Mouse (Mus musculus) myocyte (in vitro differentiated cells): Measurements from ENCODE around the gene Hist1h4d. TPM values are rescaled to one million over a fixed set of nuclear protein-coding genes. Genes with fewer than 3 reads are reported as not detected.
"Not testable (repeated sequence)": the region's sequence is repeated elsewhere in the genome, so short reads cannot be mapped to it uniquely, and the experiment has no call there.

Experiments used
- H3K27me3 ChIP-seq: one replicate; pipeline ENCODE4 v1.6.1; 2011; ENCODE audit not compliant: control insufficient read depth, insufficient read depth, insufficient read length
- H3K36me3 ChIP-seq: one replicate; pipeline ENCODE4 v1.6.1; 2011; ENCODE audit not compliant: control insufficient read depth, insufficient read depth
- H3K4me2 ChIP-seq: one replicate; pipeline ENCODE4 v1.6.1; 2011; ENCODE audit warnings: low read depth, control low read depth
- H3K4me3 ChIP-seq: one replicate; pipeline ENCODE4 v1.5.1; 2011; ENCODE audit warnings: mild to moderate bottlenecking, control low read depth, moderate library complexity
- H3K79me2 ChIP-seq: one replicate; pipeline ENCODE4 v1.6.1; 2011; ENCODE audit not compliant: control insufficient read depth, insufficient read depth
- H3ac ChIP-seq: one replicate; pipeline ENCODE4 v1.6.1; 2011; ENCODE audit not compliant: control insufficient read depth, insufficient read length
- CEBPB ChIP-seq: IDR thresholded peaks from 2 replicates; pipeline ENCODE4 v1.6.1; 2011; ENCODE audit warnings: mild to moderate bottlenecking, moderate library complexity; ENCODE audit not compliant: poor library complexity, insufficient read depth, severe bottlenecking
- E2F4 ChIP-seq: IDR thresholded peaks from one replicate; pipeline ENCODE4 v1.6.1; 2011; ENCODE audit warnings: mild to moderate bottlenecking, control low read depth, moderate library complexity; ENCODE audit not compliant: insufficient read depth
- MAX ChIP-seq: IDR thresholded peaks from one replicate; pipeline ENCODE4 v1.6.1; 2011; ENCODE audit warnings: low read depth, mild to moderate bottlenecking, control low read depth
- MYOD1 ChIP-seq, 3 experiments: IDR thresholded peaks; one replicate each; pipeline ENCODE4 v1.6.1; 2011; ENCODE audit warnings: control low read depth in 2 of 3, low read depth in 2 of 3, mild to moderate bottlenecking in 2 of 3, moderate library complexity in 1 of 3; ENCODE audit not compliant: insufficient read length in 2 of 3, control insufficient read depth in 1 of 3
- MYOG ChIP-seq, 3 experiments: IDR thresholded peaks; one replicate each; pipeline ENCODE4 v1.6.1; 2011; ENCODE audit warnings: control low read depth in 2 of 3, low read depth in 2 of 3, mild to moderate bottlenecking in 2 of 3; ENCODE audit not compliant: insufficient read length in 2 of 3, control insufficient read depth in 1 of 3, insufficient read depth in 1 of 3
- POLR2A ChIP-seq: IDR thresholded peaks from one replicate; pipeline ENCODE4 v1.6.1; 2011; ENCODE audit warnings: low read depth, mild to moderate bottlenecking, control low read depth, moderate library complexity; ENCODE audit not compliant: insufficient read length
- POLR2AphosphoS2 ChIP-seq: IDR thresholded peaks from one replicate; pipeline ENCODE4 v1.6.1; 2011; ENCODE audit warnings: low read depth, control low read depth; ENCODE audit not compliant: insufficient read length
- REST ChIP-seq: IDR thresholded peaks from one replicate; pipeline ENCODE4 v1.6.1; 2011; ENCODE audit warnings: mild to moderate bottlenecking, control low read depth, moderate library complexity; ENCODE audit not compliant: insufficient read depth, insufficient read length
- SRF ChIP-seq: IDR thresholded peaks from one replicate; pipeline ENCODE4 v1.6.1; 2011; ENCODE audit warnings: low read depth; ENCODE audit not compliant: control insufficient read depth, insufficient read length
- TCF3 ChIP-seq: IDR thresholded peaks from one replicate; pipeline ENCODE4 v1.6.1; 2011; ENCODE audit warnings: low read depth, control low read depth; ENCODE audit not compliant: insufficient read length
- USF1 ChIP-seq: IDR thresholded peaks from one replicate; pipeline ENCODE4 v1.6.1; 2011; ENCODE audit warnings: low read depth, mild to moderate bottlenecking, control low read depth, moderate library complexity
- polyA plus RNA-seq: library from polyadenylated mRNA; unstranded; fragments of >200 nt; fragmentation: generic; extraction: Trizol; gene quantifications from one replicate; pipeline ENCODE4 v1.2.1, GENCODE M21; 2012; ENCODE audit warnings: missing spikeins

The Hist1h4d gene
- polyA plus RNA-seq, 1 experiment, result 1.8 TPM

- not testable (repeated sequence) for H3K27me3 ChIP-seq, H3K79me2 ChIP-seq, H3K36me3 ChIP-seq, H3ac ChIP-seq
- peak; percentile 95 for TF ChIP-seq POLR2AphosphoS2
- H3K4me3 ChIP-seq, result peak within 1 kb of the TSS; percentile 28
- H3K4me2 ChIP-seq, result peak within 1 kb of the TSS; percentile 99
These were observed 19.3 kb upstream of the Hist1h4d start, which contains the start of gene Hist1h3e for GRCm38 (mm10) chr13:23561883-23562659. Gene Hist1h3e (minus strand): TSS chr13:23562369.

DNA sequence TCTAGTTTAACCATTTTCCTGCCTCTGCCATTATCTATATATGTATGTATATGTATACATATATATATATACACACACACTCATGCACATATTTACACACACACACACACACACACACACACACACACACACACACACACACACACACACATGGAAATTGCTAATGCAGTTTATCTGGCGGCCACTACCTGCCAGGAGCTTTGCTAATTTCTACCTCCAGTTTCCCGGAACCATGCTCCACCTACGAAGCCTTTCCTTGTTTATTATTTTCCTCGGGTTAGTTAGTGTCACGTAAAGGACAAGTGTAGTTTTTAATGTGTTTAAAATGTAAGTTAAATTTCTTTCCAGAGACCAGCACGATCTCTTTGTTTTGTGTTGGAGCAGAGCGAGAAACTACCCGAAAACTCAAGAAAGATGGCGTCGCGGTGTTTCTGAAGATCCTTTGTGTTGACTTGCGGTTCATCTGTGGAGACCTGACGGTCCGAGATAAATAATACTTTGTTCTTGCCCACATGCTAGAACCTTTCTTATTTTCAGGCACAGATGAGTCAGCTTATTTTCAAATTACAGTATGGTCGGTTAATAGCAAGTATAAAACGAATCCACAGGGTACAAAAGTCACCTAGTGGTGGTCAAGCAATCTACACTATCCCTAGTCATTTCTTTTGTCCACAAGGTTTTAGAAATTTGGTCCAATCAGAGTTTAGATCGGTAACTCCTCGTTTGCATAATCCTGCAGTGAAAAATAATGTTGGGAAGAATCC is 18.5 kb upstream of the Hist1h4d start:
- Histone ChIP-seq H3K36me3 (no peaks in the 10 kb centered on the region), H3ac (no peak overlapping the region), H3K79me2 (no peaks in the 10 kb centered on the region), H3K4me2 (peak overlapping the region; percentile 99), H3K27me3 (no peaks in the 10 kb centered on the region), H3K4me3 (peak overlapping the region; percentile 28)
- TF ChIP-seq POLR2A (no peak), E2F4 (no peak), CEBPB (no peak), SRF (no peak), MYOG (IDR thresholded peaks at IDR 0.05; ENCODE audit: control insufficient read depth in 1 of 3, insufficient read depth in 1 of 3, insufficient read length in 2 of 3, low read depth in 2 of 3) (no peak), USF1 (no peak), MYOD1 (IDR thresholded peaks at IDR 0.05; ENCODE audit: control insufficient read depth in 1 of 3, insufficient read length in 2 of 3, low read depth in 2 of 3) (no peak), REST (no peak), MAX (no peak), TCF3 (no peak), POLR2AphosphoS2 (no peak)

DNA sequence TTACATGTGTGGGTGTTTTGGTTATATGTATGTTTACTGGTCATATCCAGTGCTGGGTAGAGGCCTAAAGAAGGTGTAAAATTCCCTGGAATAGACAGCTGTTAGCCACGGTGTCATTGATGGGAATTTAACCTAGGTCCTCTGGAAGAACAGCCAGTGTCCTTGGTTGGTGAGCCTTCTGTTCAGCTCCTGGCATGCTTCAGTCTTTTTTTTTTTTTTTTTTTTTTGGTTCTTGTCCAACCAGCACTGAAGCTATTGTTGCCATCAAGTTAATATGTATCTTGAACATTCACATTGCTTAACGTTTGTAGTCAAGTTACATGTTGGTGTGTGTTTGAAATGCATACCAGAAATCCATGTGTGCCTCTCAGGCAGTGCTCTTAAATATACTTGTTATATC is 16.9 kb upstream of the Hist1h4d start:
- Histone ChIP-seq H3K4me3 (no peak overlapping the region), H3K36me3 (no peaks in the 10 kb centered on the region), H3K27me3 (no peaks in the 10 kb centered on the region), H3ac (no peak overlapping the region), H3K4me2 (no peak overlapping the region), H3K79me2 (no peaks in the 10 kb centered on the region)
- no peak for TF ChIP-seq MAX
- no peak for TF ChIP-seq USF1
- TF ChIP-seq POLR2AphosphoS2, result no peak
- TF ChIP-seq CEBPB, result no peak
- no peak for TF ChIP-seq MYOD1 (IDR thresholded peaks at IDR 0.05; ENCODE audit: control insufficient read depth in 1 of 3, insufficient read length in 2 of 3, low read depth in 2 of 3)
- TF ChIP-seq POLR2A, result no peak

DNA sequence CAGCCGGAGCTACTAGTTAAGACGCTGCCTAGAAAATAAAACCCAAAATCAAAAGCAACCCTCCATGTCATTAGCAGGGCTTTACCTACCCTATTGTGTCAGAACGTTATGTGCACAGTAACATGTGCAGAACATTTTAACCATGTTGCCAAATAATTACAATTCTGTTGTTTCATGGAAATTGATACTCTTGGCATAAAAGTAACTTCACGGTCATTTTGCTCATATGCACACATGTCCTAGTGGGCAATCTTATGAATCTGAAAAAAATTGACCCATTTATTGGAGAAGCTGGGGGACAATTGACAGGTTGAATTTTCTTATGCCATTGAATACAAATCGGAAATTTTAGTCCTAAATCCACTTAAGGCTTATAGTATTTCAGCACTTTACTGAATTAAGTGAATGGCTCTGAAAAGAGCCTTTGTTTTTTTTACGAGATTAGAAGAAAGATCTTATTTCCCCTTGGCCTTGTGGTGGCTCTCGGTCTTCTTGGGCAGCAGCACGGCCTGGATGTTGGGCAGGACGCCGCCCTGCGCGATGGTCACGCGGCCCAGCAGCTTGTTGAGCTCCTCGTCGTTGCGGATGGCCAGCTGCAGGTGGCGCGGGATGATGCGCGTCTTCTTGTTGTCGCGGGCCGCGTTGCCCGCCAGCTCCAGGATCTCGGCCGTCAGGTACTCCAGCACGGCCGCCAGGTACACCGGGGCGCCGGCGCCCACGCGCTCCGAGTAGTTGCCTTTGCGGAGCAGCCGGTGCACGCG is 11.0 kb upstream of the Hist1h4d start:
- Histone ChIP-seq H3K4me2 (peak overlapping the region; percentile 61), H3K4me3 (peak overlapping the region; percentile 27)
- H3ac ChIP-seq, H3K79me2 ChIP-seq, H3K36me3 ChIP-seq, H3K27me3 ChIP-seq: not testable (repeated sequence)
- TF ChIP-seq POLR2AphosphoS2 (peak; percentile 31), POLR2A (peak; percentile 30)

GRCm38 (mm10) chr13:23571022-23571503 is 10.3 kb upstream of the Hist1h4d start, which contains the start of the genes Hist1h2ae and Hist1h2bg:
Gene Hist1h2ae (minus strand): TSS chr13:23571220.
Gene Hist1h2bg (plus strand): TSS chr13:23571396.
- peak within 1 kb of the TSS; percentile 64 for H3K4me2 ChIP-seq
- H3ac ChIP-seq, result no peak within 1 kb of the TSS
- no peaks in the 10 kb centered on the region for H3K27me3 ChIP-seq
- TF ChIP-seq POLR2AphosphoS2 (peak; percentile 79), REST (no peak), POLR2A (peak; percentile 64)
- H3K79me2 ChIP-seq, result no peaks in the 10 kb centered on the region
- peak within 1 kb of the TSS; percentile 27 for H3K4me3 ChIP-seq
- H3K36me3 ChIP-seq, result no peaks in the 10 kb centered on the region
